Mouse (Mus musculus) CH12.LX (cell line): Measurements from ENCODE around the gene Borcs7. TPM values are rescaled to one million over a fixed set of nuclear protein-coding genes. Genes with fewer than 3 reads are reported as not detected.

Experiments used
- DNase-seq: peaks from one replicate; pipeline ENCODE4 v3.0.0-alpha.2; 2013; ENCODE audit errors: extremely low read depth
- H3K27ac ChIP-seq: 2 replicates; pipeline ENCODE4 v1.5.1; 2012; ENCODE audit warnings: low read depth, mild to moderate bottlenecking, control low read depth, moderate library complexity; ENCODE audit not compliant: insufficient read depth
- H3K27me3 ChIP-seq: replicated peaks from 2 replicates; pipeline ENCODE3; 2012; ENCODE audit warnings: inconsistent platforms
- H3K36me3 ChIP-seq, 2 experiments: replicated peaks in 1 of 2; 2 replicates each; pipeline versions ENCODE3 to v1.6.1; 2012; ENCODE audit warnings: inconsistent platforms in 1 of 2, low read length in 1 of 2, mild to moderate bottlenecking in 1 of 2, mixed read lengths in 1 of 2, moderate library complexity in 1 of 2; ENCODE audit not compliant: control insufficient read depth in 1 of 2, insufficient read depth in 1 of 2
- H3K4me1 ChIP-seq, 2 experiments: 2 replicates each; pipeline ENCODE4 v1.6.1; 2012; ENCODE audit warnings: inconsistent platforms in 1 of 2, moderate library complexity in 1 of 2; ENCODE audit not compliant: insufficient read depth in 2 of 2, control insufficient read depth in 1 of 2
- H3K4me2 ChIP-seq: 2 replicates; pipeline ENCODE4 v1.6.1; 2012; ENCODE audit warnings: low read depth, mild to moderate bottlenecking, control low read depth; ENCODE audit not compliant: poor library complexity, insufficient read depth, severe bottlenecking
- H3K4me3 ChIP-seq, 3 experiments: fragments of 150-350 bp in 1 of 3; sonication (generic) in 1 of 3; replicated peaks in 1 of 3; 2 replicates each; pipeline versions ENCODE3 to v1.5.1; 2011 to 2012; ENCODE audit warnings: low read depth in 2 of 3, low read length in 2 of 3, mild to moderate bottlenecking in 2 of 3, moderate library complexity in 2 of 3, control low read depth in 1 of 3, improper control_type of control experiment in 1 of 3, inconsistent platforms in 1 of 3, mixed read lengths in 1 of 3; ENCODE audit not compliant: poor library complexity in 1 of 3
- H3K79me2 ChIP-seq: replicated peaks from 2 replicates; pipeline ENCODE4 v1.6.1; 2012; ENCODE audit warnings: mild to moderate bottlenecking, moderate library complexity; ENCODE audit not compliant: control insufficient read depth, poor library complexity, insufficient read depth, severe bottlenecking; ENCODE audit errors: extremely low read depth
- H3K9ac ChIP-seq: 2 replicates; pipeline ENCODE4 v1.6.1; 2012; ENCODE audit warnings: low read depth, mild to moderate bottlenecking, control low read depth, moderate library complexity; ENCODE audit not compliant: insufficient read depth
- H3K9me3 ChIP-seq: replicated peaks from 2 replicates; pipeline ENCODE3; 2012; ENCODE audit warnings: low read length, inconsistent platforms, mixed read lengths
- BHLHE40 ChIP-seq: IDR thresholded peaks from 2 replicates; pipeline ENCODE4 v1.6.1; 2011; ENCODE audit warnings: mild to moderate bottlenecking, low read depth, low read length, improper control_type of control experiment
- CHD1 ChIP-seq: IDR thresholded peaks from 2 replicates; pipeline ENCODE4 v1.6.1; 2012; ENCODE audit warnings: low read depth, low read length, improper control_type of control experiment, inconsistent platforms
- CTCF ChIP-seq, 2 experiments: IDR thresholded peaks in 1 of 2; conservative IDR thresholded peaks in 1 of 2; 2 replicates each; pipeline ENCODE4 v1.5.1; 2011 to 2012; ENCODE audit warnings: low read depth in 2 of 2, low read length in 2 of 2, improper control_type of control experiment in 1 of 2, inconsistent platforms in 1 of 2, mild to moderate bottlenecking in 1 of 2, moderate library complexity in 1 of 2
- ETS1 ChIP-seq: conservative IDR thresholded peaks from 2 replicates; pipeline ENCODE4 v1.6.1; 2012; ENCODE audit warnings: low read depth, mild to moderate bottlenecking, inconsistent platforms, low read length, improper control_type of control experiment, moderate library complexity
- IRF4 ChIP-seq: IDR thresholded peaks from 2 replicates; pipeline ENCODE4 v1.6.1; 2014; ENCODE audit warnings: low read depth, mild to moderate bottlenecking, inconsistent platforms, low read length, improper control_type of control experiment
- KAT2A ChIP-seq: IDR thresholded peaks from 2 replicates; pipeline ENCODE4 v1.6.1; 2012; ENCODE audit warnings: low read length, improper control_type of control experiment, inconsistent platforms; ENCODE audit not compliant: insufficient replicate concordance
- MAFK ChIP-seq: IDR thresholded peaks from 2 replicates; pipeline ENCODE4 v1.6.1; 2011; ENCODE audit warnings: low read length, improper control_type of control experiment; ENCODE audit not compliant: insufficient replicate concordance
- MAX ChIP-seq: IDR thresholded peaks from 2 replicates; pipeline ENCODE4 v1.6.1; 2011; ENCODE audit warnings: low read length, improper control_type of control experiment
- MEF2A ChIP-seq: IDR thresholded peaks from 2 replicates; pipeline ENCODE4 v1.6.1; 2014; ENCODE audit warnings: low read depth, mild to moderate bottlenecking, inconsistent platforms, low read length, improper control_type of control experiment, borderline replicate concordance
- MYC ChIP-seq: IDR thresholded peaks from 2 replicates; pipeline ENCODE4 v1.6.1; 2011; ENCODE audit warnings: low read depth, mild to moderate bottlenecking, improper control_type of control experiment, low read length
- NELFE ChIP-seq: IDR thresholded peaks from 2 replicates; pipeline ENCODE4 v1.6.1; 2011; ENCODE audit warnings: low read depth, low read length, improper control_type of control experiment
- NRF1 ChIP-seq: IDR thresholded peaks from 2 replicates; pipeline ENCODE4 v1.6.1; 2014; ENCODE audit warnings: low read depth, mild to moderate bottlenecking, inconsistent platforms, low read length, improper control_type of control experiment, moderate library complexity
- POLR2A ChIP-seq: IDR thresholded peaks from 2 replicates; pipeline ENCODE4 v1.6.1; 2011; ENCODE audit warnings: low read depth, mild to moderate bottlenecking, improper control_type of control experiment, low read length
- SIN3A ChIP-seq: IDR thresholded peaks from 2 replicates; pipeline ENCODE4 v1.6.1; 2012; ENCODE audit warnings: low read length, improper control_type of control experiment, inconsistent platforms
- TCF12 ChIP-seq: IDR thresholded peaks from 2 replicates; pipeline ENCODE4 v1.6.1; 2014; ENCODE audit warnings: low read depth, mild to moderate bottlenecking, inconsistent platforms, low read length, improper control_type of control experiment
- UBTF ChIP-seq: IDR thresholded peaks from 2 replicates; pipeline ENCODE4 v1.6.1; 2012; ENCODE audit warnings: low read depth, mild to moderate bottlenecking, inconsistent platforms, low read length, improper control_type of control experiment, moderate library complexity
- USF1 ChIP-seq: IDR thresholded peaks from 2 replicates; pipeline ENCODE4 v1.6.1; 2014; ENCODE audit warnings: low read depth, mild to moderate bottlenecking, inconsistent platforms, low read length, improper control_type of control experiment
- USF2 ChIP-seq: conservative IDR thresholded peaks from 2 replicates; pipeline ENCODE4 v1.6.1; 2011; ENCODE audit warnings: low read depth, low read length, improper control_type of control experiment
- dilution Hi-C: fragments of 300-500 bp; cut with MboI; formaldehyde crosslinking; loops from 2 replicates; pipeline ENCODE4 v1.14.3; 2020; ENCODE audit warnings: low sequenced_read_pairs; ENCODE audit not compliant: extremely low pct_unique_long_range_greater_than_20kb, extremely low pct_ligation_motif_present
- in situ Hi-C: fragments of 300-500 bp; cut with MboI; formaldehyde crosslinking; loops from 3 replicates; pipeline ENCODE4 v1.14.3; 2019; ENCODE audit warnings: low sequenced_read_pairs, low pct_ligation_motif_present, low pct_unique_long_range_greater_than_20kb, mixed read lengths
- polyA plus RNA-seq: library from polyadenylated mRNA; unstranded; fragments of >175 nt; gene quantifications from 2 replicates; pipeline ENCODE4 v1.2.1, GENCODE M21; 2012; ENCODE audit warnings: low read depth; ENCODE audit not compliant: insufficient read length
- total RNA-seq, 2 experiments: library from RNA; depleted of rRNA; stranded (reverse); fragments of 300-350 nt in 1 of 2; fragments of >200 nt in 1 of 2; gene quantifications; 2 replicates each; pipeline ENCODE4 v1.2.3; 2012 to 2014

The Borcs7 gene
- total and polyA plus RNA-seq, 3 experiments: 6.6 to 14.5 (median 7.6) TPM

DNA sequence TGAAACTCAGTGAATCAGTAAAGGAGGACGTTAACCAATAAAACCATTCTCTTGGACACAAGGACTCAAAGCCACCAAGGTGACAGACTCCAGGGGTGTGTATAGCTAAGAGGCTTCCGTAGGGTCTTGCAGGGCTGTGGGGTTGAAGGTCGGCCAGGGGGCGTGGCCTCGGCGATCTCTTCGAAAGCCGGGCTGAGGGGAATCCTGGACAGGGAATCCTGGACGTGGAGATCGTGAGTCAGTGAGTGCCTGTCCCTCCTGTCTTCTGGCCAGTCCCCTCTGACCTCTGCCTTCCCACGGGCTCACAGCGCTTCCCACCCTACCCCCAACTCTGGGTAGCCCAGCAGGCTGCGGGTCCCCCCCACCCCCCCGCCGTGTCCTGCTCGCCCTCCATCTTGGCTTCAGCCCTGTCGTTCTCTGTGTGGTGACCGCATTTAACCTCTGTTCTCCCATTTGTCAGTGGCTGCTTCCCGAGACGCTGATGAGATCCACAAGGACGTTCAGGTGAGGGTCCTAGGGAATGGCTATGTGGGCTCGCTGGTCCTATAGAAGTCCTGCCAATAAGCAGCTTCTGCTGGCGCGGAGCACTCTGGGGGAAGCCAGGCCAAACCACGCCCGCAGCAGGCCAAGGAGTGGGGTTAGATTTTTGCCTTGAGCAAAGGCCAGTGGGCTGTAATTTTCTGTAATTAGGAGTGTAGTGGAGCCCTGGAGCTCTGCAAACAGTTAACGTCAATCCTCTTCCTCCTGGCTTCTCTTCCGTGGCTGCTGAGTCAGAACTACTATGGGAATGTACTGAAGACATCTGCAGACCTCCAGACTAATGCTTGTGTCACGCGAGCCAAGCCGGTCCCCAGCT lies 17.8 kb downstream of the Borcs7 start, which contains the start of gene As3mt (continued):
- TF ChIP-seq MAFK (no peak), BHLHE40 (peak; percentile 43), CTCF (conservative IDR thresholded peaks at IDR 0.05 in 1 of 2, IDR thresholded peaks at IDR 0.05 in 1 of 2; ENCODE audit: low read depth in 2 of 2, low read length in 2 of 2) (no peak), NELFE (no peak), CHD1 (no peak), KAT2A (0 out of 2 replicates have a peak, but pooled peaks have one; percentile 18), SIN3A (0 out of 2 replicates have a peak, but pooled peaks have one; percentile 27), MYC (no peak), NRF1 (no peak), USF1 (no peak)

DNA sequence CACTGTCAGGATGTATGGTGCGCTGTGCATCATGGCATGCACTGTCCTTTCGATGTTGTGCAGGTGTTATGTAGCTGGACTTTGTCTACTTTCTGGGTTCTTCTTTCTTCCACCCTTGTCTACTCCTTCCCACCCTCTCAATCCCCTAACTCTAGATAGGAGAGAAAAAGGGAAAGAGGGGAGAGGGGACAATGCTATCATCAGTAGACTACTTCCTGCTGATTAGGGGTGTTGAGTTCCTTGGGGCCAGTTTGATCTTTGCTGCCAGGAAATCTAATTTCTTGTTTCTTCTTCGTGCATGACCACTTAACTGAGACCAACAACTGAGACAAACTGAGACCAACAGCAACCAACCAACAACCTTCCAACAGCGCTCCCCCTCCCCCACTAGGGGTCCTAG lies 20.9 kb downstream of the Borcs7 start:
- H3K9ac ChIP-seq: no peak overlapping the region
- dilution Hi-C loops (no loop called here), in situ Hi-C loops (no loop called here)
- H3K79me2 ChIP-seq: no peaks in the 10 kb centered on the region
- DNase-seq: no peak
- H3K4me3 ChIP-seq: no peak overlapping the region
- no peak overlapping the region for H3K27ac ChIP-seq
- TF ChIP-seq MAX: no peak
- no peak for TF ChIP-seq BHLHE40
- no peak for TF ChIP-seq CTCF (conservative IDR thresholded peaks at IDR 0.05 in 1 of 2, IDR thresholded peaks at IDR 0.05 in 1 of 2; ENCODE audit: low read depth in 2 of 2, low read length in 2 of 2)
- TF ChIP-seq ETS1: no peak
- H3K36me3 ChIP-seq: peaks cover 11 to 51% of the 10 kb centered on the region in 2 experiments
- H3K27me3 ChIP-seq: no peaks in the 10 kb centered on the region
- H3K9me3 ChIP-seq: no peaks in the 10 kb centered on the region
- peaks cover 12 to 29% of the 10 kb centered on the region in 2 experiments for H3K4me1 ChIP-seq
- H3K4me2 ChIP-seq: no peak overlapping the region

DNA sequence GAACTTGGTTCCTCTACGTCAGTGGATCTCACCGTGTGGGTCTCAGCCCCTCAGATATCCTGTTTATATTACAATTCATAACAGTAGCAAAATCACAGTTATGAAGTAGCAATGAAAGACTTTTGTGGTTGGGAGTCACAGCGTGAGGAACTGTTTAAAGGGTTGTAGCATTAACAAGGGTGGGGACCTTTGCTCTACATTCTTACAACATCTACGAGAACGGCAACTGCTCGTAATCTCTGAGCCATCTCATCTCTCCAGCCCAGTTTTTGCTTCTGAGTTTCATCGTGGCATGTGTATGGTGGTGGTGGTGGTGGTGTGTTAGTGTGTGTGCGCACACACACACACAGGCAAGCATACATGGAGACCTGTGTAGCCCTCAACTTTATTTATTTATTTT lies 24.5 kb downstream of the Borcs7 start:
- no peak overlapping the region for H3K4me2 ChIP-seq
- no peaks in the 10 kb centered on the region for H3K79me2 ChIP-seq
- dilution Hi-C loops (no loop called here), in situ Hi-C loops (no loop called here)
- peaks cover 4% of the 10 kb centered on the region for H3K9me3 ChIP-seq
- H3K27me3 ChIP-seq: no peaks in the 10 kb centered on the region
- no peak for TF ChIP-seq MEF2A
- TF ChIP-seq USF2: no peak
- TF ChIP-seq POLR2A: no peak
- no peak for TF ChIP-seq TCF12
- TF ChIP-seq SIN3A: no peak
- no peak for TF ChIP-seq IRF4
- no peak for TF ChIP-seq UBTF
- no peak for DNase-seq
- H3K9ac ChIP-seq: no peak overlapping the region
- H3K4me3 ChIP-seq: no peak overlapping the region
- peaks cover 0 to 2% of the 10 kb centered on the region in 2 experiments; a peak in 1 of 4 replicates for H3K4me1 ChIP-seq
- peaks cover 15 to 64% of the 10 kb centered on the region in 2 experiments for H3K36me3 ChIP-seq
- no peak overlapping the region for H3K27ac ChIP-seq
